Mouse (Mus musculus): ENCODE results near the gene Colec11.

DNA sequence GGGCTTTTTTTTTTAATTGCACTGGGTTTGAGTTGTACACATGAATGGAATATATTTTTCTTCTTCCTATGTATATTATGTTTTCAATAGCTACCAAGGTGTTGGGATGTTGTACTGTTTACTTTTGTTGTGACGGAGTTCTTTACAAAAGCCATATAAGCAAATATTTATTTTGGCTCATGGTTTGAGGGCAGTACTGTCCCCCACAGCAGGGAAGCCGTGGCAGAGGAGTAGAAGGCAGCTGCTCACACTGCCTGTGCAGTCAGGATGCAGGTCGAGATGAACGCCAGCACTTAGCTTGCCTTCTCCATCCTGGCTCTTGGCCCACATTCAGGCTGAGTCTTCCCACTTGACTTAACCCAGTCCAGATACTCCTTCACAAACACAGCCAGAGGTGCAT, 43.6 kb upstream of the Colec11 start:
- no peak for TF ChIP-seq POLR2A (IDR thresholded peaks at IDR 0.05; ENCODE audit: borderline replicate concordance, extremely low read depth, low read depth, low read length)
- no peak for TF ChIP-seq CTCF (IDR thresholded peaks at IDR 0.05; ENCODE audit: insufficient read depth, low read length)

All from lung, adult 2 months (tissue).